Mouse (Mus musculus): ENCODE results near the gene Dnm3. TPM values are rescaled to one million over a fixed set of nuclear protein-coding genes. Genes with fewer than 3 reads are reported as not detected.

Dnm3 gene
- polyA plus RNA-seq, 1 experiment: 0.43 TPM

GRCm38 (mm10) chr1:162108181-162108671 lies 369.6 kb downstream of the Dnm3 start:
- WGBS: 86% methylated on average over 7 of the region's 7 CpGs
- H3K4me3 ChIP-seq (ENCODE audit: extremely low read depth, insufficient read depth, insufficient read length): no peak overlapping the region

GRCm38 (mm10) chr1:162107011-162107606 lies 370.7 kb downstream of the Dnm3 start:
- H3K27me3 ChIP-seq (ENCODE audit: control insufficient read depth, insufficient read depth, low read length): no peaks in the 10 kb centered on the region
- WGBS: 83% methylated on average over 4 of the region's 4 CpGs
- DNase-seq (ENCODE audit: low read depth in 1 of 2, low spot score in 2 of 2): no peak
- TF ChIP-seq POLR2A (IDR thresholded peaks at IDR 0.05; ENCODE audit: low read depth, low read length) (no peak), CTCF (IDR thresholded peaks at IDR 0.05; ENCODE audit: extremely low read depth, insufficient read depth, insufficient read length, insufficient replicate concordance) (no peak)
- H3K4me3 ChIP-seq (ENCODE audit: extremely low read depth, insufficient read depth, insufficient read length): no peak overlapping the region
- no peaks in the 10 kb centered on the region for H3K4me1 ChIP-seq (ENCODE audit: control insufficient read depth, insufficient read depth, insufficient read length)
- no peak overlapping the region for H3K27ac ChIP-seq (ENCODE audit: insufficient read depth, low read length)
- H3K36me3 ChIP-seq (ENCODE audit: control insufficient read depth, insufficient read depth, low read length): no peaks in the 10 kb centered on the region

More at GRCm38 (mm10) chr1:162108181-162108671, 369.6 kb downstream of the Dnm3 start:
- TF ChIP-seq POLR2A (IDR thresholded peaks at IDR 0.05; ENCODE audit: low read depth, low read length) (no peak), CTCF (IDR thresholded peaks at IDR 0.05; ENCODE audit: extremely low read depth, insufficient read depth, insufficient read length, insufficient replicate concordance) (no peak)
- Histone ChIP-seq H3K27me3 (ENCODE audit: control insufficient read depth, insufficient read depth, low read length) (no peaks in the 10 kb centered on the region), H3K27ac (ENCODE audit: insufficient read depth, low read length) (no peak overlapping the region), H3K4me1 (ENCODE audit: control insufficient read depth, insufficient read depth, insufficient read length) (no peaks in the 10 kb centered on the region), H3K36me3 (ENCODE audit: control insufficient read depth, insufficient read depth, low read length) (no peaks in the 10 kb centered on the region)
- no peak for DNase-seq (ENCODE audit: low read depth in 1 of 2, low spot score in 2 of 2)

GRCm38 (mm10) chr1:162100961-162101830 lies 376.6 kb downstream of the Dnm3 start:
- WGBS: 94% methylated on average over 10 of the region's 10 CpGs
- no peak overlapping the region for H3K27ac ChIP-seq (ENCODE audit: insufficient read depth, low read length)
- H3K36me3 ChIP-seq (ENCODE audit: control insufficient read depth, insufficient read depth, low read length): no peaks in the 10 kb centered on the region
- TF ChIP-seq CTCF (IDR thresholded peaks at IDR 0.05; ENCODE audit: extremely low read depth, insufficient read depth, insufficient read length, insufficient replicate concordance): no peak
- TF ChIP-seq POLR2A (IDR thresholded peaks at IDR 0.05; ENCODE audit: low read depth, low read length): no peak
- no peaks in the 10 kb centered on the region for H3K27me3 ChIP-seq (ENCODE audit: control insufficient read depth, insufficient read depth, low read length)
- no peak for DNase-seq (ENCODE audit: low read depth in 1 of 2, low spot score in 2 of 2)
- H3K4me3 ChIP-seq (ENCODE audit: extremely low read depth, insufficient read depth, insufficient read length): no peak overlapping the region
- no peaks in the 10 kb centered on the region for H3K4me1 ChIP-seq (ENCODE audit: control insufficient read depth, insufficient read depth, insufficient read length)

GRCm38 (mm10) chr1:162100033-162100820 lies 377.6 kb downstream of the Dnm3 start:
- whole genome bisulfite sequencing: 78% methylated on average over 7 of the region's 7 CpGs
- Histone ChIP-seq H3K36me3 (ENCODE audit: control insufficient read depth, insufficient read depth, low read length) (no peaks in the 10 kb centered on the region), H3K27ac (ENCODE audit: insufficient read depth, low read length) (no peak overlapping the region), H3K4me1 (ENCODE audit: control insufficient read depth, insufficient read depth, insufficient read length) (no peaks in the 10 kb centered on the region), H3K27me3 (ENCODE audit: control insufficient read depth, insufficient read depth, low read length) (no peaks in the 10 kb centered on the region), H3K4me3 (ENCODE audit: extremely low read depth, insufficient read depth, insufficient read length) (no peak overlapping the region)
- no peak for DNase-seq (ENCODE audit: low read depth in 1 of 2, low spot score in 2 of 2)
- TF ChIP-seq POLR2A (IDR thresholded peaks at IDR 0.05; ENCODE audit: low read depth, low read length): no peak
- no peak for TF ChIP-seq CTCF (IDR thresholded peaks at IDR 0.05; ENCODE audit: extremely low read depth, insufficient read depth, insufficient read length, insufficient replicate concordance)

- H3K27me3 ChIP-seq (ENCODE audit: control insufficient read depth, insufficient read depth, low read length): no peaks in the 10 kb centered on the region
- H3K4me1 ChIP-seq (ENCODE audit: control insufficient read depth, insufficient read depth, insufficient read length): no peaks in the 10 kb centered on the region
- no peaks in the 10 kb centered on the region for H3K36me3 ChIP-seq (ENCODE audit: control insufficient read depth, insufficient read depth, low read length)
- WGBS: 58% methylated on average over 3 of the region's 3 CpGs
- DNase-seq (ENCODE audit: low read depth in 1 of 2, low spot score in 2 of 2): no peak
- no peak for TF ChIP-seq POLR2A (IDR thresholded peaks at IDR 0.05; ENCODE audit: low read depth, low read length)
- no peak for TF ChIP-seq CTCF (IDR thresholded peaks at IDR 0.05; ENCODE audit: extremely low read depth, insufficient read depth, insufficient read length, insufficient replicate concordance)
- H3K4me3 ChIP-seq (ENCODE audit: extremely low read depth, insufficient read depth, insufficient read length): no peak overlapping the region
- no peak overlapping the region for H3K27ac ChIP-seq (ENCODE audit: insufficient read depth, low read length)
Observed at GRCm38 (mm10) chr1:162099203-162099602, 378.6 kb downstream of the Dnm3 start.

- WGBS: 87% methylated on average over 8 of the region's 8 CpGs
- no peak for TF ChIP-seq POLR2A (IDR thresholded peaks at IDR 0.05; ENCODE audit: low read depth, low read length)
- TF ChIP-seq CTCF (IDR thresholded peaks at IDR 0.05; ENCODE audit: extremely low read depth, insufficient read depth, insufficient read length, insufficient replicate concordance): no peak
- no peaks in the 10 kb centered on the region for H3K27me3 ChIP-seq (ENCODE audit: control insufficient read depth, insufficient read depth, low read length)
- DNase-seq (ENCODE audit: low read depth in 1 of 2, low spot score in 2 of 2): no peak
- H3K27ac ChIP-seq (ENCODE audit: insufficient read depth, low read length): no peak overlapping the region
- H3K4me1 ChIP-seq (ENCODE audit: control insufficient read depth, insufficient read depth, insufficient read length): no peaks in the 10 kb centered on the region
- no peak overlapping the region for H3K4me3 ChIP-seq (ENCODE audit: extremely low read depth, insufficient read depth, insufficient read length)
- no peaks in the 10 kb centered on the region for H3K36me3 ChIP-seq (ENCODE audit: control insufficient read depth, insufficient read depth, low read length)
Observed at GRCm38 (mm10) chr1:162094523-162095272, 383.1 kb downstream of the Dnm3 start.
